Mouse (Mus musculus): ENCODE results near the gene Sh3bgrl2.

GRCm38 (mm10) chr9:83556780-83557771, 8.9 kb downstream of the Sh3bgrl2 start:
- TF ChIP-seq POLR2A (IDR thresholded peaks at IDR 0.05; ENCODE audit: insufficient read depth, low read depth, low read length), result no peak
- no peak for TF ChIP-seq CTCF (IDR thresholded peaks at IDR 0.05; ENCODE audit: insufficient read depth, low read depth, low read length)

All from olfactory bulb, adult 2 months (tissue).